Comparison of ENCODE assay signal across 16 mouse cellular contexts in genomic region chr4:137373711-137374110, GRCm38 (mm10). TPM values are rescaled to one million over a fixed set of nuclear protein-coding genes. Genes with fewer than 3 reads are reported as not detected.
DNase-seq lines count a peak whose midpoint lies in the region; ATAC-seq and TF ChIP-seq lines count a peak whose summit lies in the region.
"Had no signal": no experiment of that assay in that cellular context is flagged by ENCODE, and none has a peak within 500 bp of the region (broad histone marks: within the 10 kb centered on the region; RNA-seq: fewer than 3 reads in every experiment).

No protein-coding gene starts in this region.

- DNase-seq in kidney, postnatal 14 days: no peak
- no peak for DNase-seq in testis, postnatal 10 days (ENCODE audit: low spot score)
- DNase-seq in liver, adult 2 months (ENCODE audit: extremely low read depth, low read depth, low spot score): no peak
- DNase-seq in urinary bladder, postnatal 14 days (ENCODE audit: low spot score): no peak
- DNase-seq in gastrocnemius, postnatal 36 days: no peak
- DNase-seq: cerebellum, postnatal 14 days; lung, embryonic 14.5 days; right cerebral cortex, postnatal 4 days; thymus, postnatal 14 days had no signal

- H3K27me3 ChIP-seq in kidney, embryonic 16.5 days (ENCODE audit: insufficient read depth, low read length): no peaks in the 10 kb centered on the region
- H3K27me3 ChIP-seq in testis, adult 2 months (ENCODE audit: control insufficient read depth, insufficient read depth, low read length): no peaks in the 10 kb centered on the region
- H3K27me3 ChIP-seq in liver, adult 2 months (ENCODE audit: control insufficient read depth, insufficient read depth, low read length): no peaks in the 10 kb centered on the region
- H3K27me3 ChIP-seq: forebrain, embryonic 15.5 days had no signal

- WGBS in kidney, embryonic 16.5 days: 47% methylated on average over 6 of the region's 6 CpGs
- WGBS in liver, adult 2 months: 62% methylated on average over 6 of the region's 6 CpGs

- H3K36me3 ChIP-seq in kidney, embryonic 16.5 days (ENCODE audit: insufficient read depth, low read length): no peaks in the 10 kb centered on the region
- H3K36me3 ChIP-seq in testis, adult 2 months (ENCODE audit: control insufficient read depth, insufficient read depth, low read length): no peaks in the 10 kb centered on the region
- no peaks in the 10 kb centered on the region for H3K36me3 ChIP-seq in liver, adult 2 months (ENCODE audit: control insufficient read depth, insufficient read depth, low read length)
- H3K36me3 ChIP-seq: forebrain, embryonic 15.5 days had no signal

- no peak for TF ChIP-seq CTCF in testis, adult 2 months (IDR thresholded peaks at IDR 0.05; ENCODE audit: control insufficient read depth, insufficient read depth, insufficient replicate concordance, low read depth, low read length)
- TF ChIP-seq CTCF in liver, adult 2 months (IDR thresholded peaks at IDR 0.05; ENCODE audit: low read depth, low read length): no peak

- TF ChIP-seq POLR2A in testis, adult 2 months (IDR thresholded peaks at IDR 0.05; ENCODE audit: control insufficient read depth, low read depth, low read length): no peak; the same call in 1 of the 2 replicates
- TF ChIP-seq POLR2A in liver, adult 2 months (IDR thresholded peaks at IDR 0.05; ENCODE audit: extremely low read depth, insufficient read depth, low read length): no peak

- H3K4me2 ChIP-seq in kidney, embryonic 16.5 days (replicated peaks; ENCODE audit: low read depth, low read length): no peak overlapping the region
- H3K4me2 ChIP-seq: forebrain, embryonic 15.5 days; lung, embryonic 14.5 days had no signal

- peaks cover 28% of the 10 kb centered on the region for H3K4me1 ChIP-seq in kidney, embryonic 16.5 days (ENCODE audit: insufficient read depth, low read length)
- H3K4me1 ChIP-seq in testis, adult 2 months (ENCODE audit: control insufficient read depth, insufficient read depth, low read length): no peaks in the 10 kb centered on the region; the same call in 1 of the 2 replicates
- H3K4me1 ChIP-seq in liver, adult 2 months (ENCODE audit: control insufficient read depth, insufficient read depth, low read length): peaks cover 6% of the 10 kb centered on the region

- no peaks in the 10 kb centered on the region for H3K79me2 ChIP-seq in liver, adult 2 months (ENCODE audit: control insufficient read depth, insufficient read depth, low read length)

- no peak for ATAC-seq in kidney, embryonic 16.5 days (ENCODE audit: low FRiP score, low TSS enrichment)
- ATAC-seq: forebrain, embryonic 15.5 days had no signal

- H3K27ac ChIP-seq in kidney, embryonic 16.5 days (ENCODE audit: low read length): 0 out of 2 replicates have a peak overlapping the region, but pooled peaks have one; percentile 38
- 0 out of 2 replicates have a peak overlapping the region, but pooled peaks have one; percentile 0 for H3K27ac ChIP-seq in testis, adult 2 months (ENCODE audit: control insufficient read depth, insufficient read depth, low read depth, low read length)
- peak overlapping the region; percentile 42 for H3K27ac ChIP-seq in liver, adult 2 months (replicated peaks; ENCODE audit: insufficient read depth, low read depth, low read length)
- H3K27ac ChIP-seq: forebrain, embryonic 15.5 days had no signal

- intact Hi-C loops in gastrocnemius, postnatal 36 days (cut with DNase I): loop anchor here (5.0 kb wide), 1 partner anchor 46 kb away; no protein-coding TSS in a partner anchor

- H3K9me3 ChIP-seq in kidney, embryonic 16.5 days (ENCODE audit: low read length): no peaks in the 10 kb centered on the region
- H3K9me3 ChIP-seq: forebrain, embryonic 15.5 days had no signal

- H3K4me3 ChIP-seq in kidney, embryonic 16.5 days (ENCODE audit: low read length): no peak overlapping the region
- H3K4me3 ChIP-seq in testis, adult 2 months (ENCODE audit: control insufficient read depth, low read depth, low read length): peak overlapping the region; percentile 0; the same call in 1 of the 2 replicates
- no peak overlapping the region for H3K4me3 ChIP-seq in liver, adult 2 months (ENCODE audit: insufficient read depth, low read depth, low read length)
- H3K4me3 ChIP-seq: forebrain, embryonic 15.5 days had no signal

- H3K9ac ChIP-seq in kidney, embryonic 16.5 days (replicated peaks; ENCODE audit: low read length): no peak overlapping the region
- no peak overlapping the region for H3K9ac ChIP-seq in liver, adult 2 months (ENCODE audit: low read depth, low read length)
- H3K9ac ChIP-seq: forebrain, embryonic 15.5 days; lung, embryonic 14.5 days had no signal

RNA-seq across cellular contexts. Expression of gene Cdc42, which starts 16.2 kb away (rescaled TPM):
- polyA plus RNA-seq in kidney, embryonic 16.5 days (2015; fragmentation: Nextera tagmentation; extraction: Ambion mirVana): 739 and 758 TPM in 2 replicates
- 27.0 and 35.4 TPM in 2 replicates for polyA plus RNA-seq in testis, adult 2 months (2012; rRNA removed)
- 124 and 131 TPM in 2 replicates for total RNA-seq in liver, adult 2 months (2014; rRNA removed)
- polyA plus RNA-seq in liver, adult 2 months (2012; rRNA removed): 35.8 and 36.9 TPM in 2 replicates
- 100 to 1,000 TPM; 158 to 176 TPM for total RNA-seq in gastrocnemius, postnatal 36 days (2021)

RNA-seq across cellular contexts. Expression of gene Cela3a, which starts 35.9 kb away (rescaled TPM):
- polyA plus RNA-seq in kidney, embryonic 16.5 days (2015; fragmentation: Nextera tagmentation; extraction: Ambion mirVana): not detected in 2 replicates
- not detected in 2 replicates for polyA plus RNA-seq in testis, adult 2 months (2012; rRNA removed)
- not detected in 2 replicates for total RNA-seq in liver, adult 2 months (2014; rRNA removed)
- polyA plus RNA-seq in liver, adult 2 months (2012; rRNA removed): not detected in 2 replicates
- not detected for total RNA-seq in gastrocnemius, postnatal 36 days (2021)
- total RNA-seq: ES-E14 had no signal
- polyA plus RNA-seq: forebrain, embryonic 15.5 days; heart, postnatal 0 days; large intestine, adult 2 months; lung, embryonic 14.5 days; neural tube, embryonic 11.5 days had no signal

RNA-seq across cellular contexts. Expression of gene Cela3b, which starts 56.6 kb away (rescaled TPM):
- polyA plus RNA-seq in kidney, embryonic 16.5 days (2015; fragmentation: Nextera tagmentation; extraction: Ambion mirVana): not detected in 2 replicates
- 2.8 and 3.3 TPM in 2 replicates for polyA plus RNA-seq in testis, adult 2 months (2012; rRNA removed)
- total RNA-seq in liver, adult 2 months (2014; rRNA removed): 16.6 and 59.5 TPM in 2 replicates
- 0.42 and 1.0 TPM in 2 replicates for polyA plus RNA-seq in liver, adult 2 months (2012; rRNA removed)
- not detected for total RNA-seq in gastrocnemius, postnatal 36 days (2021)
- total RNA-seq: ES-E14 had no signal
- polyA plus RNA-seq: forebrain, embryonic 15.5 days; heart, postnatal 0 days; lung, embryonic 14.5 days; neural tube, embryonic 11.5 days had no signal

Comparison
In these comparisons a context has a peak if more than half of its experiments do, and no peak if none do; other contexts are left out.
1. RNA of gene Cdc42, which starts 16.2 kb away (polyA plus RNA-seq): 739 to 758 TPM in kidney, embryonic 16.5 days; 35.8 to 36.9 TPM in liver, adult 2 months and 27.0 to 35.4 TPM in testis, adult 2 months; every median in the first group is over 10 times any median in the second.
2. Peak in every context shown above with its lines, with median percentiles within 50 percentile points of each other: H3K27ac ChIP-seq.